ENCODE assay signal across 10 mouse cellular contexts in genomic region chr15:36361522-36362148, GRCm38 (mm10).
DNase-seq lines count a peak whose midpoint lies in the region; ATAC-seq and TF ChIP-seq lines count a peak whose summit lies in the region.
"Had no signal": no experiment of that assay in that cellular context is flagged by ENCODE, and none has a peak within 500 bp of the region (broad histone marks: within the 10 kb centered on the region; RNA-seq: fewer than 3 reads in every experiment).

No protein-coding gene starts in this region.

- no peak for TF ChIP-seq EP300 in heart, postnatal 0 days (IDR thresholded peaks at IDR 0.05; ENCODE audit: low read depth)

- H3K36me3 ChIP-seq in heart, embryonic 13.5 days = no peaks in the 10 kb centered on the region
- no peaks in the 10 kb centered on the region for H3K36me3 ChIP-seq in midbrain, embryonic 14.5 days (ENCODE audit: control insufficient read depth, insufficient read depth, low read length)
- no peaks in the 10 kb centered on the region for H3K36me3 ChIP-seq in midbrain, embryonic 13.5 days
- no peaks in the 10 kb centered on the region for H3K36me3 ChIP-seq in heart, postnatal 0 days (replicated peaks; ENCODE audit: control insufficient read depth, insufficient read depth, low read length)

- H3K27ac ChIP-seq in heart, embryonic 13.5 days (replicated peaks) = peak overlapping the region; percentile 76
- H3K27ac ChIP-seq in midbrain, embryonic 14.5 days (replicated peaks; ENCODE audit: low read depth, low read length) = no peak overlapping the region
- no peak overlapping the region for H3K27ac ChIP-seq in midbrain, embryonic 13.5 days
- peak overlapping the region; percentile 26 for H3K27ac ChIP-seq in heart, postnatal 0 days (ENCODE audit: low read depth)

- H3K4me1 ChIP-seq in heart, embryonic 13.5 days = peaks cover 22% of the 10 kb centered on the region
- H3K4me1 ChIP-seq in midbrain, embryonic 14.5 days (ENCODE audit: control insufficient read depth, insufficient read depth, low read length) = 0 out of 2 replicates have a peak, but pooled peaks cover 5% of the 10 kb centered on the region
- H3K4me1 ChIP-seq in midbrain, embryonic 13.5 days (replicated peaks) = peaks cover 9% of the 10 kb centered on the region
- no peaks in the 10 kb centered on the region for H3K4me1 ChIP-seq in heart, postnatal 0 days (ENCODE audit: control insufficient read depth, insufficient read depth)

- H3K4me2 ChIP-seq in heart, embryonic 13.5 days = no peak overlapping the region
- no peak overlapping the region for H3K4me2 ChIP-seq in midbrain, embryonic 14.5 days (ENCODE audit: low read length)
- H3K4me2 ChIP-seq in midbrain, embryonic 13.5 days (replicated peaks) = no peak overlapping the region
- no peak overlapping the region for H3K4me2 ChIP-seq in heart, postnatal 0 days (ENCODE audit: low read depth, low read length)

- H3K9me3 ChIP-seq in heart, embryonic 13.5 days = no peaks in the 10 kb centered on the region
- no peaks in the 10 kb centered on the region for H3K9me3 ChIP-seq in midbrain, embryonic 14.5 days (ENCODE audit: control insufficient read depth, low read length)
- H3K9me3 ChIP-seq in midbrain, embryonic 13.5 days = no peaks in the 10 kb centered on the region
- H3K9me3 ChIP-seq in heart, postnatal 0 days (replicated peaks; ENCODE audit: control insufficient read depth, low read length) = no peaks in the 10 kb centered on the region

- WGBS in heart, embryonic 13.5 days = 51% methylated on average over 7 of the region's 7 CpGs
- 55% methylated on average over 7 of the region's 7 CpGs for WGBS in midbrain, embryonic 14.5 days
- 52% methylated on average over 7 of the region's 7 CpGs for WGBS in midbrain, embryonic 13.5 days
- 40% methylated on average over 7 of the region's 7 CpGs for WGBS in heart, postnatal 0 days

- H3K27me3 ChIP-seq in heart, embryonic 13.5 days (replicated peaks) = no peaks in the 10 kb centered on the region
- no peaks in the 10 kb centered on the region for H3K27me3 ChIP-seq in midbrain, embryonic 14.5 days (ENCODE audit: control insufficient read depth, insufficient read depth, low read length)
- H3K27me3 ChIP-seq in midbrain, embryonic 13.5 days = no peaks in the 10 kb centered on the region
- no peaks in the 10 kb centered on the region for H3K27me3 ChIP-seq in heart, postnatal 0 days (ENCODE audit: control insufficient read depth, insufficient read depth, low read length)

- DNase-seq in heart, postnatal 10 days = no peak
- peak; percentile 41 for DNase-seq in midbrain, embryonic 14.5 days
- no peak for DNase-seq in heart, postnatal 0 days (ENCODE audit: low spot score)
- peak; percentile 60 for DNase-seq in retina, embryonic 14.5 days (ENCODE audit: low spot score)
- DNase-seq in urinary bladder, postnatal 4 days (ENCODE audit: low spot score in 2 of 2) = no peak
- DNase-seq in layer of hippocampus, adult 9-10 months (ENCODE audit: low spot score) = no peak
- DNase-seq: adrenal gland, postnatal 10 days; cerebellum, postnatal 25 days had no signal

- H3K9ac ChIP-seq in heart, embryonic 13.5 days = no peak overlapping the region
- no peak overlapping the region for H3K9ac ChIP-seq in midbrain, embryonic 14.5 days (replicated peaks; ENCODE audit: low read length)
- H3K9ac ChIP-seq in midbrain, embryonic 13.5 days (replicated peaks) = no peak overlapping the region
- no peak overlapping the region for H3K9ac ChIP-seq in heart, postnatal 0 days (replicated peaks; ENCODE audit: low read depth, low read length)

- no peak for ATAC-seq in heart, embryonic 13.5 days (ENCODE audit: extremely low read depth, insufficient number of reproducible peaks, low FRiP score, low TSS enrichment)
- ATAC-seq in midbrain, embryonic 14.5 days (ENCODE audit: low FRiP score, low TSS enrichment) = no peak
- ATAC-seq in midbrain, embryonic 13.5 days = no peak
- ATAC-seq in heart, postnatal 0 days (ENCODE audit: insufficient read depth, low read depth) = no peak

- no peak overlapping the region for H3K4me3 ChIP-seq in heart, embryonic 13.5 days
- H3K4me3 ChIP-seq in midbrain, embryonic 14.5 days (replicated peaks; ENCODE audit: low read depth, low read length) = no peak overlapping the region
- no peak overlapping the region for H3K4me3 ChIP-seq in midbrain, embryonic 13.5 days (replicated peaks)
- H3K4me3 ChIP-seq in heart, postnatal 0 days (ENCODE audit: low read depth, low read length) = no peak overlapping the region

- TF ChIP-seq CTCF in heart, postnatal 0 days (IDR thresholded peaks at IDR 0.05; ENCODE audit: low read depth) = no peak

- intact Hi-C loops in heart, postnatal 10 days (cut with DNase I) = no loop called here

Comparison
In these comparisons a context has a peak if more than half of its experiments do, and no peak if none do; other contexts are left out.
1. H3K27ac ChIP-seq: peak in heart, embryonic 13.5 days (single experiment) and heart, postnatal 0 days (single experiment); none in midbrain, embryonic 14.5 days (single experiment) and midbrain, embryonic 13.5 days (single experiment).
2. DNase-seq: peak in midbrain, embryonic 14.5 days (single experiment) and retina, embryonic 14.5 days (single experiment); none in heart, postnatal 10 days (0 of 2), heart, postnatal 0 days (single experiment), urinary bladder, postnatal 4 days (0 of 2) and layer of hippocampus, adult 9-10 months (single experiment).